Mouse (Mus musculus) mouse trophoblast stem cell (cell line): ENCODE measurements around the gene Trappc10.

Source experiments
- in situ Hi-C, 2 experiments: fragments of 300-500 bp; cut with MseI, MboI; formaldehyde crosslinking; loops; 2 replicates in 1 of 2; 3 replicates in 1 of 2; pipeline ENCODE4 v1.15.1; 2025

Gene Trappc10

DNA sequence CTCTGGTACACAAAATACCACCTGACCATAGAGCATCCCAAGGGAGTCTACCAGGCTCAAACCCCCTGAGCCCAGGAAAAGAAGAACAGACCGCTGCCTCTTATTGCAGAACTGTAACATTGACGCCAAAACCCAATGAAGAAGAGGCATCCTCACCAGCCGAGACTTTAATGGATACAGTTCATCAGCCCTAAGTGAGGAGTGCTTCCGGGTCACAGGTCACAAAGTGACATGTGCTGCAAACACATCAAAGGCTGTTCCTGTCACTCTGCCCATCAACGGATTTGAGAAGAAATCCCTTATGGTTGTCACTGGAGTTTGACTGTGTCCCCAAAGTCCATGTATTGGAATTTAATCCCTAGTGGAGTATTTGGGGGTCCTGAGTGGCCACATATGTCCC lies 14.8 kb upstream of the Trappc10 start:
- in situ Hi-C loops, result loop anchor here in 1 of 2 experiments (25.0 kb wide), 1 partner anchor 128 kb away; no protein-coding TSS in a partner anchor

DNA sequence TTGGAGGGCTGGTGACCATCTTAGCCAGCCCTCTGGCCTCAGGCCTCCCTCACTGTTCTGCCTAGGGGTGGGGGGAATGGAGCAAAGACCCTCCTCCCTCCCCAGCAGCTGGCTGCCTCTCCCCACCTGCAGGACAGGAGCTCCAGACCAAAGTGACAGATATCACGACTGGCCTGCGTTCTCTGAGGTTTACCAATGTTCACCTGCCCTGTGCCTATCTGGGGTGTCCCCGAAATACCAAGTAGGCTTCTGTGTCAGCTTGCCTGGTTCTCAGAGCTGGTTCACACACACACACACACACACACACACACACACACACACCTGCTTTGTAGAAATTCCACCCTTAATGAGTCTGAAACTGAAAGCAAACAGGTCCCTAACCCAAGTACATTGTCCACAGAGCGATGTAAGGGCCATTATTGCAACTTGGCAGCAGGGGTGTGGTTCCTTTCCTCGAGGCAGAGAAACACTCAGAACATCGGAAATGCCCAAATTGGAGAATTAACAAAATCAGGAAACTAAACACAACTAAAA lies 13.8 kb upstream of the Trappc10 start:
- in situ Hi-C loops, result loop anchor here in 1 of 2 experiments (25.0 kb wide), 1 partner anchor 129 kb away; no protein-coding TSS in a partner anchor

DNA sequence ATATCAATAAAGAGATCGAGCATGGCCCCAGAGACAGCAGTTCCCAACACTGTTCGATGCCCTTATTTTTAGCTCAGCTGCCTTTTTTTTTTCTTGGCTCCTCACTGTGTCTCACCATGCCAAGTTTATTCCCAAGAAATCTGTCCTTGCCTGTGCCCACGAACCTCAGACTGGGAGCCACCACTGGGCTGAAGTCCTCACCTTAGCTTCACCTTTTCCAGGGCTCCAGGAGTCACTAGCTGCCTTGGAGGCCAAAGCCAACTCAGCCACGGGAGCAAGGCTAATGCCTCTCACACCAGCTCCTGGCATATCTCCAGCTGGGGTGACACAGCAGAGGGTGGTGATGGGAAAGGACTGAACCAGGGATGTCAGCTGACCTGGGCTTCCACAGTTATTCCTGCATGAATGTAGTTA lies 11.2 kb upstream of the Trappc10 start:
- in situ Hi-C loops, result loop anchor here in 1 of 2 experiments (25.0 kb wide), 1 partner anchor 132 kb away; no protein-coding TSS in a partner anchor

DNA sequence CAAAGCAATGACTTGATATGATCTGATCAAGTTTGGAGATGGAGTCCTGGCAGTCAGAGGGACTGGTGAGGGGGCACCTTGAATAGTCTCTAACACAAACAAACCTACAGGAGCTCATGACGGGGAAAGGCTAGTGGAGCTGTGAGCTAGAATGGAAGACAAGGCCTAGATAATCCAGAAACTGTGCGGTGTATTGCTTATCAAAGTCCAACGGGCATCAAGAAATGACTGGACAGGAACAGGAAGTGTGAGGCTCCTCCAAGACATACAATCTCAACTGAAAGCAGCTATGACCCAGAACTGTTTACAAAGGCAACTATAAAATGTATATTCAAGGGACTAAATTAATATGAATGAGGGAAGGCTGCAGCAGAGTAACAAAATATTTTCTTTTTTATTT lies 2.8 kb upstream of the Trappc10 start:
- in situ Hi-C loops, result no loop called here

DNA sequence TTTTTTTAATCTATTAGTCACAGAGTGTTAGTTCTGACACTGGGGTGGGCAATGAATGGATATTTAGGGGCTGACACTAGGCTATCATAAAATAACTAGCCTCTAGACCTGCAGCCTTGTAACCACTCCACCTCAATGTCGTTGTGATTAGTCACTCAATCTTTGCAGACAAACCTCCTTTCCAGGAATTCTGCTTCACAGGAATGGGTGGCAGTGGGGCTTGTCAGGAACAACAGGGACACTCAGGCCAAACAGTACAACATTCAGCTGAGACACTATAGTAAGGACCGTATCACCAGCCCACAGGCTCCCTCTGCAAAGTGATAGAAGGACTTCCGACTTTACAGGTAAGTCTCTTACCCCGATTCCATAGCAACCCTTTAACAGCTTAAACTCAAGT lies 2.3 kb upstream of the Trappc10 start:
- in situ Hi-C loops, result no loop called here

DNA sequence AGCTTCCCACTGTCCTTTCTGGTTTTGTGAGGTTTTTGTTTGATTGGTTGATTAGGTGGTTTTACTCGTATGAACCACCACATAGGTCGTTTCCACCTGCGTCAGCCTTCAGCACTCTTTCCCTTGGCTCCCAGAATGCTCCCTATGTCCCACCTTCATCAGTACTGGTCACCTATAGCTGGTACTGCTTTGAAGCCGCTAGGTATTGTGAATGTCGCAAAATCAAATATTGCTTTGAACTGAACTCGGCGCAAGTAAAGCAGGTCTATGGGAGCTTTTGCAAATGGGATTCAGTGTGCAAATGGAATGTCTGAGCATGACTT lies 745 bp upstream of the Trappc10 start:
- in situ Hi-C loops, result no loop called here

DNA sequence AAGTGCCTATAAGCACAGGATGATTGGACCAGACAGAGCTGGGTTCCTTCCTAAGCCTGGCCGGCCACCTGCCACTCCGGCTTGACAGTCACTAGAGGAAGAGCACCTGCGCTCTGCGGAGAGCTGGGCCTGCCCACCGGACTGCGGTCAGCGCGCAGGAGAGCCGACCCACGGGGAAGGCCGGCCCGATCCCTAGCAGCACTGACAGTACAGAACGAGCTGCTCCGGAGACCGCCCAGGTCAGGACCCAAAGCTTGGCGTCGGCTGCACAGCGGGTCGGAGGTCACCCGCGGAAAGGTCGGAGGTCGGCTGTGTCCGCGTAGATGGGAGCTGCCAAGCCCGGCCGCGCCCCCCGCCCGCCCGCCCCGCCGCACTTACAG lies 393 bp downstream of the Trappc10 start:
- in situ Hi-C loops, result no loop called here

DNA sequence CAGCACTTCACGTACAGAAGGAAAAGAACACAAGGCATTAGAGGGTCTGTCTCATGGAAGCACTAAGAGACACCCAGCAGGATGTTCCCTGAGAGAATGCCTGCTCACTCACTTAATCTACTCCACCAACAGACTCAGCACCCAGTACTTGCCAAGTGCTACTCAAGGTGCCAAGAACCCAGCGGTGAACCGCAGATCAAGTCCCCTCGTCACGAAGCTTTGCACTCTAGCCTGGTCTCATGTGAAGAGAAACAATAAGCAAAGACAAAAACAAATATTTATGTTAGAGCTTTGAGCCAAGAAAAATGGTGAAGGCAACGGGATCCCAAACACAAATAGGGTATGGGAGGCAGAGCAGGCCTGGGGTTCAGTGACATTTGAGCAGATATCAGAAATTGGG lies 5.5 kb downstream of the Trappc10 start:
- in situ Hi-C loops, result no loop called here

DNA sequence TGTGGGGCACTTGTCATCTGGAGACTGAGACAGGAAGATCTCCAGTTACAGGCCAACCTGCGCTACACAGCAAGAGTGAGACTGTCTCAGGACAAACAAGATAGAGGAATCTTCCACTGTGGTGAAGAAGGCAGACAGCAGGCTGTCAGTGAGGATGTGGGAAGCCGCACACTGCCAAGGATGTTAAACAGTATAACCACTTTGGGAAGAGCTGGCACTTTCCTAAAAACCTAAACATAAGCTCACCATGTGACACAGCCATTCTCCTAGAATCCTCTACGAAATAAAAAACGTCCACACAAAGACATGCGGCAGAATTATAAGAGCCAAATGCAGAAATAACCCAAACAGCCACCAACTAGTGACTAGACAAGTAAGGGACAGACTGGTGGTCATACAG lies 6.1 kb downstream of the Trappc10 start:
- in situ Hi-C loops, result no loop called here

DNA sequence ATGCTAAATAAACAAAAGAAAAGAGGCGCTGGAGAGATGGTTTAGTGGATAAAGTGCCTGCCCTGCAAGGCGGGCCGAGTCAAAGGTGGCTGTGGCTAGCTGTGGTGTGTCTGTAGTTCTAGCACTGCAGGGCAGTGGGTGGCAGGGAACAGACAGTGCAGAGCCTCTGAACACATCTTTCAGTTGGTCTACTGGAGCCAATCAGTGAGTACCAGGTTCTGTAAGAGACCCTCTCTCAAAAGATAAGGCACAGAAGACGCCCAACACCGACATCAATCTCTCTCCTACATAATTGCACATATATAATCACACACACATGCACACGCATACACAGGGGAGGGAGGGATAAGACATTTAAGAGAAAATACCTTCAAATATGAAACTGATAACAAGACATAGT lies 6.6 kb downstream of the Trappc10 start:
- in situ Hi-C loops, result no loop called here

DNA sequence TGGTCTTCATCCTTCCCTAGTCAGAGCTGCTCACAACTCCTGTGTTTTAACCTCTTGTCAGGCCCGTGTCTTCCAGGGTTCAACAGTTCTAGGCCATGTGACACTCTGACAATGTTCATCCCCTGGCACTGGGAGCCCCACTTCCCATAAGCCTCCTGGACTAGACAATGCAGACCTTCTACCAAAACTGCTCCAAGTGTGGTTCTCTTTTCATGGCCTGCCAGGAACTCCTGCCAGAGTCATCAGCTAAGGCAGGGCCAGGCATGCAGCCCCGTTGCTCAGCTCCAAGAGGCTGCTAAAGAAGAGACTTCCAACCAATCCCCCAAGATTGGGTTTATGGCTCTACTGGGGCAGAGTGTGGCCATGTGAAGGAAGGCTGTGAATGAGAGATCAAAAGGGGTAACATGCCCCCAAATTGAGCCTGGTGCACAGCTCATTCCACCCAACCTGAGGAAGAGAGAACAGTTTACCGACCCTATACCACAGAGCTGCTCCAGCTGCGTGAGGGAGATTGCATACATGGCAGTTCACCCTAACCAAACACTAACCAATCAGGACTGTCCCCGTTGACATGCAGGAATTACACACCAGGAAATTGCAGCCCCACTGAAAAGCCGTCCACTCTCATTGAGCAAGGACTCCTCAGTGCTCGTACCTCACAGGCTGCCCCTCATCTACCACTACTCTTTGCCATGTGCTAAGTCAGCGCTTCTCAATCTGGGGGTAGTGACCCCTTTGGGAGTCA lies 7.4 kb downstream of the Trappc10 start:
- in situ Hi-C loops, result no loop called here

DNA sequence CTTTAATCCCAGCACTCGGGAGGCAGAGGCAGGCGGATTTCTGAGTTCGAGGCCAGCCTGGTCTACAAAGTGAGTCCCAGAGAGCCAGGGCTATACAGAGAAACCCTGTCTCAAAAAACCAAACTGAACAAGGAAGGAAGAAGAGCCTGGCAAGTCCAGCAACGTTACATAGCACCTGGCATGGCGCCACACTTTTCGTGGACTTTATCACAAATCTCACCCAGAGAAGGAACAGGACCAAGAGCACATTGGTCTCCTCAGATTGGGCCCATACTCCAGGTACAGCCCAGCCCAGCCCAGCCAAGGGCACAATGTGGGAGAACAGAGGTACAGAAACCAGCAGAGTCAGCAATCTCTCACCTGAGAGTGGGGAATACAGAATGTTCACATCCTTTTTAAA lies 10.7 kb downstream of the Trappc10 start:
- in situ Hi-C loops, result no loop called here

DNA sequence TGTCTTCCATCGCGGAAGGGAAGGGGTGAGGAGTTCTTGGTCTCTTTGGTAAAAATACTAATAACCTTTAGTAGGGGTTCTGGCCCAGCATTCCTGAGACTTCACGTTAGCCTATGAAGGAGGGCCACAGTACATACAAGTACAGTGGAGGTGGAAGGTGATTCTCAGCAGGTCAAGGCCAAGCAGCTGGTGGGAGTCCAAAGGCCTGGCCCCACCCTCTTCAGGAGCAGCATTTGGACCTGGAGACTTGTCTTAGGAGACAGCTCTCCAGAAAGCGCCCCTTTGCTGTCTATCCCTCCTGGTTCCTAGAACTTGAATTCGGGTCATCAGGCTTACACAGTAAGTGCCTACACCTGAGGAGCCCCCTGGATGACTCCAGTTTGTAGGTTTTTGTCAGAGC lies 11.3 kb downstream of the Trappc10 start:
- in situ Hi-C loops, result no loop called here

DNA sequence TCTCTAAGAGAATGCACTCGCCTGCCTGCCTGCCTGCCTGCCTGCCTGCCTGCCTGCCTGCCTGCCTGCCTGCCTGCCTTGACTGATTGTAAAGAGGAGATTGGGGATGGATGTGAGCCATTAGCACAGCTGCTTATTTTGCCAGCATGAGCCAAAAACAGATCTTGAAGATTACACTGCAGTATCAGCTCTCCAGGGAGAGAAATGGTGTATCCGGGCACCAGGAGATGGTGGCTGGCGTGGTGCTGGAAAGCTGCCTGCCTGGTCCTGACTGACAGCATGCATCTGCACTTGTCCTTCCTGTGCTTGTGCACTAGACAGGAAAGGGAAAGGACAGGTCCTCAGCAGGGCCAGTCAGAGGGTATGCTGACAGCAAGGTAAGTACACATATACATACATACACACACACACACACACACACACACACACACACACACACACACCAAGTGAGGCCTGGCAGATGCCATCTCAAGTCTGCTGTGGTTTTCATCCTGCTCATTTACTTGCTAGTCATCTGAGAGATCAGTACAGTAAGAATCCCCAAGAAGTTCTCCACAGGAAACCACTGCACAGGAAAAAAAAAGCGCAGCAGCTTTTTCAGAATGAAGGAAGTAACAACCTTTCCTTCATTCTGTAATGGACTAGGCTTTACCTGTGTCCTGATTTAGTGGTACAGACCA lies 12.0 kb downstream of the Trappc10 start:
- in situ Hi-C loops, result no loop called here

DNA sequence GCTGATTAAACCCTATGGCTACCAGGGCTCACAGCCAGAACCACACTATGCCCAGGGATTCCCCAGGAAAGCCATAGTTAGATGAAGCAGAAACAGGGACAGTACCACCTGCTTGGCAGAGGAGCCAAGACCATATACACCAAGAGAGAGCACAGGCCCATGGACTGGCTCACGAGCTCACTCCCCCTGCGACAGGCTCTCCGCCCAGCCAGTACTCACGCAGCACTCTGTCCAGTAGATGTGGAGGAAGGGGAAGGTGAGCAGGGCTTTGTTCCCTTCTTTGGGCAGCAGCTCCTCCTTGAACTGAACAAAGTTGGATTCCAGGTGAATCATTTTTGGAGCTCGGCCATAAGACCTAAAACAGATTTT lies 15.9 kb downstream of the Trappc10 start:
- in situ Hi-C loops, result no loop called here

DNA sequence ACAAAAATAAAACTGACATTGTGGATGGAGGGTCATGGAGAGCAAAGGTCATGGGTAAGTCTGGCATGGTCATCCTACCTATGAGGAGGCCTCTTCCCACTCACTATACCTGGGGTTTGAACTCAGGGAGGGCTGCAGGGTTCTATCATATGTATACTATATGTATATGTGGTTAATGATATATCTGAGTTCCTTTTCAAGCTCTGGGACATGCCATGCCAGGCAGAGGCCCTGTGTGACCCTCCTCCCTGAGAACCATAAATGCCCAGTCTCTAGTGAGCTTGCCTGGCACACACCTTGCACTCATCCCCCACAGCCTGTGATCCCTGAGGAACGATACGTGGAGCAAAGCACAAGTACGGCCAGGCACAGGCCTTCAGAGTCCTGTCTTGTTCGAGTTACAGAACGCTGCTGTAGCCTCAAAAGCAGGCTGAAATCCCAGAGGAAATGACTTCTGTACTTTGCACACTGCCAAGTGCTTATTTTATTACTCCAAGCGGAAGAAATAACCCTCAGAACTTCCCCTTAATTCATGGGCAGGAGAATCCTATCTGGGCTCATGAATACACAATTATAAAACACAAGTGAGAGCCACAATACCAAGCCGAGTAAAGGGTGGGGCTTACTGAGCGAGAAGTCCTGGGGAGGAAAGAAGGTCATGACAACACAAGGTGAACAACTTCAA lies 16.4 kb downstream of the Trappc10 start:
- in situ Hi-C loops, result no loop called here

DNA sequence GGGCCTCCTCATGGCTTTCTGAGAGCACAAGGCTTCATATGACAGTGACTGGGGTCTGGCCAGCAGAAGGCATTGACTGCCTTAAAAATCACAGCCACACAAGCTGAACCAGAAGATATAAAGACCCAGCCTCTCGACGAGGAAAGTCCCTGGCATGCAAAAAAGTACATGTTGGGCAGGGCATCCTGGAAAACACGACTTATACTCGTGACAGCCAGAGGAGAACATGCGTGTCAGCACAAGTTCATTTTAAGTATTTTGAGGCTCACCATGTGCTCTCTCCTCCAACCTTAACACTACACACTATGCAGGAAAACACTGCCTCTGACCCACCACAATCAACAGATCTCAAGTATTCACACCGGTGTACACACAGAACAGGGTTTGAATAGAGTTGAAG lies 20.3 kb downstream of the Trappc10 start:
- in situ Hi-C loops, result no loop called here

DNA sequence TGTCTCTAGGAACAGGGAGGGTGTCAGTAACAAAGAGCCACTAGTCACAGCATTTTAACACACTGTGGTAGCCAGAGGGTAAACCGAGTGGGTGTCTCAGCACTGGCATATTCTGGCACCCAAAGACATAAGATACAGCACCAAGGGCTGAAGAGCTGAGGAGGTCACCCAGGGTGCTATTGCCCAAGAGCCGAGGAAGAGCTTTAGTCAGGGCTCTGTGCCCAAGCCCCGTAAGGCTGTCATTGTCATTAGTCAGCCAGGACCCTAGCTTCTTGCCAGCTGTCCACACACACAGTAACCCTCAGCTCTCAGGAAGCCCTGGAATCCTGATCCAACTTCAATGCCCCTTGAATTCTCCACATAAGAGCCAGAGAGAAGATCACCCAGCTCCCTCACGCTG lies 21.5 kb downstream of the Trappc10 start:
- in situ Hi-C loops, result no loop called here

DNA sequence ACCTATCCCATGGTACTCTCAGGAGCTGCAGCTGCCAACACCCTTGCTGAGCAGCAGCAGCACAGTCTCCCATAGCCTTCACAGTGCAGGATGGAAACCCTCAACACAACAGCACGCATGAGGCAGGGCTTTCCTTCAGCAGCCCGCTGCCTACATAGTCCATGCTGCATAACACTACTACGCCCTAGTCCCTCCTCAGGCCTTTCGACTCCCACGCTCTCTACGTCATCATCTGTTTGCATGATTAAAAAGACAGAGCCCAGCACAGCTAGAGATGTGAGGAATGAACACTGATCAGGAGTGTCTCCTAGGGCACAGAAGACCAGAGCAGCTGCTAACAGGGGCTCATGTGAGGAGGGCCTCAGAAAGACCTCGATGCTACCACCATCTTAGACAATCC lies 23.1 kb downstream of the Trappc10 start:
- in situ Hi-C loops, result no loop called here

DNA sequence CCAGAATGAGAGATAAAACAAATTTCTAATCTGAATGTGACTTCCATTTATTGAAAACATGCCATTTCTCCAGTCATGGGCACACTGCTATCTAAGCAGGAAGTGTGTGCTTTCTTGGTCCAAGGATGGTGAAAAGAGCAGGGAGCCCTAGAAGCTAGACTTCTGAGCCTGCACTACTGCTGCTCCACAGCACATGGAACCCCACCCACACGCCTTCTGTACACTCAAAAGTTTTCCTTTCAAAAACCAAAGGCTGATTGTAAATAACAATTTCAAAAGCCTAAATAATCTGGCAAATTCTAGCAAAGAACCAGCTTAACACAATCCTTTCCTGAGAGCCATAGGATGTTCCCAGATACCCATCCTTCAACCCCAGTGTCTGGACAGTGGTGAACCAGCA lies 24.9 kb downstream of the Trappc10 start:
- in situ Hi-C loops, result no loop called here

DNA sequence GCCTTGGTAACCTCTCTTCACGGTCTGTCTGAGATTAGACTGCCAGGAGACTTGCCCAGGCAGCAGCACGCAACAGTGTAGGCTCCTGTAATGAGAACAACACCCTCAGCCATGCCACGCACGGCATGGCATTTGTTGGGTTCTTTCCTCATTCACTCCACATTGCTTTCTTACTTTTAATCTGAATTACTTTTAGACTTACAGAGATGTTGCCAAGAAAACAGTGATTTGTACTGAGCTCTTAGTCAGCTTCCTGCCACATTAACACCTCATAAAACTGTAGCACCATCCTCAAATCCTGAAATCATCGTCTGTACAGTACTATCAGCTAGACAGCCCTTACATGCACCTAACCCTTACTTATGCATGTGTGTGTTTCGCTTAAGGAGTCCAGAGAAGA lies 25.9 kb downstream of the Trappc10 start:
- in situ Hi-C loops, result no loop called here

DNA sequence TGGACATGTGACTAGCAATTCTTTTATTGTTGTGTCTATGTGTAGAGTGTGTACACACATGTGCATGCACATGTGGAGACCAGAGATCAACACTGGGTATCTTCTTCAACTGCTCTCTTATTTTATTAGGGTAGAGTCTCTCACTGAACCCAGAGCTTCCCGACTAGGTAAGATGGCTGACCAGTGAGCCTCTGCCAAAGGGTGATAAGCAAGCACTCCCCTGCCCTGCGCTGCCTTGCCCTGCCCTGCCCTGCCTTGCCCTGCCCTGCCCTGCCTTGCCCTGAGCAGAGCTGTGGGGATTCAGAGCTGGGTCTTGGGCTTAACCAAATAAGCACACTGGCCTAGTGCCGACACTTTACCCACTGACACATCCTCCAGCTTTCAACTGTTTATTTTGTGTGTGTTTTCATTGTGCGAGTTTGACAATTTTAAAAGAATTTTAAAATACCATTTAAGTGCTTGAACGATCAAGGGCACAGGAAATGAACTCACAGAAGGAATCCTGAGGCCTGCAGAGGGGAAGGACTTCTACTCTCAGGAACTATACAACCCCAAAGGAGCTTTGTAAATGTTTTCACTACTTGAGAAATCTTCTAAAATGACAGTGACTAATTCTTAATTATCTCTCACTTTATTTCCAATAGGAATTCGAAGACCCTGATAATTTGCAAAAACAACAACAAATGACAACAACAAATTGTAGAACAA lies 27.9 kb downstream of the Trappc10 start:
- in situ Hi-C loops, result no loop called here
